Mouse (Mus musculus) ES-E14 (cell line): ENCODE measurements around the gene Vwa2.

Source experiments
- CHD2 ChIP-seq: IDR thresholded peaks from 2 replicates; pipeline ENCODE4 v1.6.1; 2014; ENCODE audit warnings: mild to moderate bottlenecking, low read depth, low read length, inconsistent platforms
- HCFC1 ChIP-seq: IDR thresholded peaks from 2 replicates; pipeline ENCODE4 v1.6.1; 2012; ENCODE audit warnings: low read length, inconsistent platforms, borderline replicate concordance; ENCODE audit not compliant: insufficient read depth

GRCm38 (mm10) chr19:56940507-56940906 lies 66.5 kb downstream of the Vwa2 start:
- TF ChIP-seq CHD2 (no peak), HCFC1 (no peak)
